Mouse (Mus musculus) CD4-positive, CD25-positive, alpha-beta regulatory T cell, adult 2 months (primary cell): ENCODE results near the gene Opcml.

Source experiments
- DNase-seq: peaks from one replicate; pipeline ENCODE4 v3.0.0-alpha.2; 2012; ENCODE audit warnings: low read depth, low spot score

The Opcml gene

GRCm38 (mm10) chr9:28752908-28753307 lies 962.3 kb downstream of the Opcml start:
- DNase-seq, result no peak

- no peak for DNase-seq
These were observed 966.4 kb downstream of the Opcml start for GRCm38 (mm10) chr9:28756841-28757451.

- no peak for DNase-seq
These were observed 970.9 kb downstream of the Opcml start for GRCm38 (mm10) chr9:28761460-28761859.

- DNase-seq, result no peak
These were observed 973.6 kb downstream of the Opcml start for GRCm38 (mm10) chr9:28764149-28764548.

GRCm38 (mm10) chr9:28776517-28777503 lies 986.2 kb downstream of the Opcml start:
- DNase-seq, result no peak

GRCm38 (mm10) chr9:28783834-28784233 lies 993.3 kb downstream of the Opcml start:
- no peak for DNase-seq

GRCm38 (mm10) chr9:28789439-28789838 lies 998.9 kb downstream of the Opcml start:
- DNase-seq, result no peak

- DNase-seq, result no peak
These were observed 1009.5 kb downstream of the Opcml start for GRCm38 (mm10) chr9:28800100-28800499.

- DNase-seq, result no peak
These were observed 1016.1 kb downstream of the Opcml start for GRCm38 (mm10) chr9:28806666-28807065.

- DNase-seq, result no peak
These were observed 1031.5 kb downstream of the Opcml start for GRCm38 (mm10) chr9:28822060-28822459.

GRCm38 (mm10) chr9:28822466-28822865 lies 1031.9 kb downstream of the Opcml start:
- no peak for DNase-seq

- DNase-seq, result no peak
These were observed 1035.2 kb downstream of the Opcml start for GRCm38 (mm10) chr9:28825821-28826220.

- no peak for DNase-seq
These were observed 1055.5 kb downstream of the Opcml start for GRCm38 (mm10) chr9:28845961-28846570.

GRCm38 (mm10) chr9:28855826-28856225 lies 1065.3 kb downstream of the Opcml start:
- no peak for DNase-seq

GRCm38 (mm10) chr9:28861983-28862382 lies 1071.4 kb downstream of the Opcml start:
- no peak for DNase-seq

- no peak for DNase-seq
These were observed 1076.7 kb downstream of the Opcml start for GRCm38 (mm10) chr9:28867256-28867655.

GRCm38 (mm10) chr9:28870478-28870877 lies 1079.9 kb downstream of the Opcml start:
- no peak for DNase-seq

GRCm38 (mm10) chr9:28882566-28882965 lies 1092.0 kb downstream of the Opcml start:
- DNase-seq, result no peak

- DNase-seq, result no peak
These were observed 1101.0 kb downstream of the Opcml start for GRCm38 (mm10) chr9:28891611-28892010.

GRCm38 (mm10) chr9:28903291-28903690 lies 1112.7 kb downstream of the Opcml start:
- no peak for DNase-seq

- no peak for DNase-seq
These were observed 1119.2 kb downstream of the Opcml start for GRCm38 (mm10) chr9:28909738-28910137.

- no peak for DNase-seq
These were observed 1121.1 kb downstream of the Opcml start for GRCm38 (mm10) chr9:28911571-28912185.
